Mouse (Mus musculus) spleen, postnatal 10 days (tissue): ENCODE measurements at regions not wholly inside any gene's neighbourhood (a gene's known extent, or its start where the extent isn't known, plus 50 kb on each side); places are given as distances from the start of the nearest gene placed in this dataset.

Source experiments
- DNase-seq, 2 experiments: peaks; one replicate each; pipeline ENCODE4 v3.0.0; 2021 to 2022; ENCODE audit warnings: low spot score in 2 of 2

DNA sequence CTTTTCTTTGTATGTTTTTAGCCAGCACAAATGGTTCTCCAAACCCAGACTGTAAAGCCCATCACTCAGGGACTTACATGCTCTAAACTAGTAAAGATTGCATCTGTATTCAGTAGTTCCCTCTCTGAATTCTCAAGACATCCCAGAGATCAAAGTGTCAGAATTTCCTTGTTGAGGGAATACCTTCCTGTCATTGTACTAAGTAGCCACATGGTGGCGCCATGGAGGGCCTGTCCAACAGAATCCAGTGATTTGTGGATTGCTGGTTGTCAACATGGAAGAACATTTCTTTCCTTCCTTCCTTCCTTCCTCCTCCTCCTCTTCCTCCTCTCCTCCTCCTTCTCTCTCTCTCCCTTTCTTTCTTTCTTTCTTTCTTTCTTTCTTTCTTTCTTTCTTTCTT, 93.6 kb upstream of the Trpm1 start:
- DNase-seq, result peak in 1 of 2 experiments; percentile 68

DNA sequence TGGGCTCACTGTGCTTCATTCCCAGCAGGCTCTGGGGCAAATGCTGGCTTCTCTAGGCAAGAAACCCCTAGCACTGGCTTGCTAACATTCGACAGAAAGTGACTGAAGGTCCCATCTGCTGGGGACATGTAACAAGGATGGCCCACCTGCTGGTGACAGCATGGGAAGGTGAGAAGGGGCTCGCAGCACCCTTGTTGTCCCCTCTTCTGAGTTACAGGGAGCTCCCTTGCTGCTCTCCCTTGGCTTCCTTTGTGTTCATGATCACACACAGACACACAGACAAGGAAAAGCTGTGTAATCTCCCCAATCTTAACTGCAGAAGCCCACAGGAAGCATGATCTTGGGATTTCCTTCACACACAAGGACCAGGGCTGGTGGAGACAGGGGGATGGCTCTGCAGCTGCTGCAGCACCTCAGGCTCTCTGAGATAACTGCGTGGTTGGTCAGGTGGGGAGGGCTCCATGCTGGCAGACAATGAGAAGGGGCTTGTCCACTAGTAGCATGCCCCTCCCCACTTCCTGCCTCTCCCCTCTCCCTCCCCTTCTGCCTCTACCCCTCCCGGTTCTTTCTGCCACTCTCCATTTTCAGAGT, 95.3 kb upstream of the Trpm1 start:
- no peak for DNase-seq

DNA sequence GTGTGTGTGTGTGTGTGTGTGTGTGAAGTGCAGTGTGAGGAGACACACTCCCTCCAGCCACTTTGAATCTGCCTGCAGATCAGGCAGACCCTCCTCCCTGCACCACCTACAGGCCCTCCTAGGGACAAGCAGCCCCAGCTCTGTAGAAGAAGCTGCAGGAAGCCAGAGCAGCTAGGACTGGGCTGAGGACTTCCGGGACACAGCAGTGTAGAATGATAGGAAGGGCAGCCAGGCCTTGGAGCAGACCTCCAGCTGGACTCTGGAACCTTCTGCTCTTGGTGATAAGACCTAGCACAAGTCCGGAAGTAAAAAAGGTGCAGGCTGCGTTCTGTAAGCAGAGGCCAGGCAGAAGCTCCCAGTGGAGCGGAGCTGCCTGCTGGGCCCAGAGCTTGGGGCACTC, 95.8 kb upstream of the Trpm1 start:
- peak; percentile 60 to 80 for DNase-seq

DNA sequence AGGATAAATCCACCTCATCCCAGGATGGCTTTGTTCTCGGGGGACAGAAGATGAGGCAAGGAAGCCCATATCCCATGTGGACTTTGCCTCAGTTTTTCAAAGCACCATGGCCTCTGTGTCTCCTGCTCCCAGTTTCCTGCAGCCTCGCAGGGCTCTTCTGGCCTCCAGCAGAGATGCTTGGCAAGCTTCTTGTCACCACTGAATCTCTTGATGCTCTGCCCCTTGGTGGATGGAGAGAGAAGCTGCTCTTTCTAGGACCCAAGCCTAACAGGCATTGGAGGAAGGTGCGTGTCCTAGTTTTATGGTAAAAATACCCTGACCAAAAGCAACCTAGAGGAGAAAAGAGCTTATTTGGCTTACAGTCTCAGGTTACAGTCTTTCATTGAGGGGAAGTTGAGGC, 97.1 kb upstream of the Trpm1 start:
- no peak for DNase-seq

DNA sequence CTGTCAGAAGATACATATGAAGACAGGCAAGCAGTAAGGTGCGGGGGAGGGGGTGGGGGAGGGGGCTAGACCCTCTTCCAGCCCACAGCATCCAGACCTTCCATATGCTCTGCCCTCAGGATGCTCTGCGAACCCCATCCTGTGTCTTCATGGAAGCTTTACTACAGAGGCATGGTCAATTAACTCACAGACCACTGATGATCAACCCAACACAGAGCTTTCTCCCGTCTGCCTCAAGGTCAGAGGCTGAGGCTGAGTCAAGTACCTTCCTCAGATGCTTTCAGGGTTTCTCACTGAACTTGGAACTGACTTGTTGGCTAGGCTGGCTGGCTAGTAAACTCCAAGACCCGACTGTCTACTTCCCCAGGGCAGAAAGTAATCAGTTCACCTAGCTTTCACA, 98.6 kb upstream of the Trpm1 start:
- no peak for DNase-seq

DNA sequence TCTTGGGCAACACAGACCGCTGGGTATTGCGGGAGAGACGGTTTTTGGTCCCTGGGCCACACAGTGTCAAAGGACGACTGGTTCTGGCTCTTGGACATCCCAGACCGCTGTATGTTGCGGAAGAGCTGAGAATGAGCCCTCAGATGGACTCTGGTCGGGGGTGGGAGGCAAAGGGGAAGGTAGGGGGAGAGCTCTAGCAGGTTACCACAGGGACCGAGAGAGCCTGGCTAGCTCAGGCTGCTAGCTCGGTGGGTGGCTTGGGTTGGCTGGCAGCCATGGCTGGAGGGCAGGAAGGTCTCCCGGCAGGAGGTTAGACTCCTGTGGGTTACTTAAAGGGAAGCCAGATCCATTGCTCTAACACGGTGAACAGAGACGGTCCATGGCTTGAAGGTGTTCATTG, 99.9 kb upstream of the Trpm1 start:
- no peak for DNase-seq

DNA sequence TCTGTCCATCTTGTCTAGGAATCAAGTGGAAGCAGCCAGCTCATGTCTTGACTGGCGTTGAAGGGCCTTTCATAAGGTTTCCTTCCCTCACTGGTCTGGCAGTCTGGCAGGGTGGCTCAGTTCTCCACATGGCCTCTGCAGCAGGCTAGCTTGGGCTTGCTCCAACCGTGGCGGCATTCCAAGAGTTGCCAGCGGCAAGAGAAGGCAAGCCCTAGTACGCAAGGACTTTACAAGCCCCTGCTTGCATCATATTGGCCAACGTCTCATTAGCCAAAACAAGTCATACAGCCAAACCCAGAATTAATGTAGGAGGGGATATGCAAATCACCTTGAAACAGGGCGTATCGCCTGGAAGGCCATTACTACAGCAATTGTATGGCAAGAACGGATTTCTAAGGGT, 101.2 kb upstream of the Trpm1 start:
- no peak for DNase-seq

DNA sequence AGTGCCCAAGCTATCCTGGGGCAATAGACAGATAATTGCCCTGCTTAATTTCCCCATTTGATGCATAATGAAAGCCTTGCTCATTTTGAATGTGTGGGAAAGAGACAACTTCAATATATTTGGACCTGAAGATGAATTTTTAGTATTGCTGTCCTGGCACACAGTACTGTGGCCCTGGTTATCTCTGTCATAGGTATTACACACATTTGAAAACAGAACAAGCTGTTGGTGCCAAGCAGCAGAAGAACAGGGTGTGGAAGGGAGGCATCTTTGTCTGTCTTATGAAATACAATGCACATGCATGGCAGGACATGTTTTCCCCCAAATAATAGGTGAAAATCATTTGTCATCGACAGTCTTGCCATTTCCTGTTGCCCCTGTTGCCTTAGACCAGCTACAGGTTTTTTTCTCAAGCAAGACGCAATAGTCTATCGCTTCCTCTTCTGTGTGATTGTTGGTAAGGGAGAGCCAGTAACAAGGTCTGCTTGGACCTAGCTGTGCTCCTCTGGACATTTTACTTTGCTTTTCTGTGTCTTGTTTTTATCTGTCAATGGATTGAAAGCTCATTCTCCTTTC, 102.7 kb upstream of the Trpm1 start:
- DNase-seq, result no peak

DNA sequence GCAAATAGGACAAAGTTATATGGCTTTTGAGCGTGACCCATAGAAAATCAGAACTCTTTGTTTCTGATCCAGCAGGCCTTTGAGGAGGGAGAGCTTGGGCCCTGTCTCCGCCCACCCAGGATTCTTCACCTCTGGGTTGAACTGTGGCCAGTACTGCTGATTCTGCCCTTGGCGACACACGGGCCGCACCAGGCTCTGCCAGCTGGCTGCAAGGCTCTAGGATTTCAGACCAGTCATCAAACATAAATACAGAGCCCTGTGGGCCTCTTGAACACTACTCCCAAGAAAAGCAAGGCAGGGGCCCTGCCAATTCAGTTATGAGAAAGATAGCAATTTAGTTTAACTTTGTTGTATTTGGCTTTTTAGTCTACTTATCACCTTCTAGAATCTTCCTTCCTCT, 103.4 kb upstream of the Trpm1 start:
- DNase-seq, result no peak

DNA sequence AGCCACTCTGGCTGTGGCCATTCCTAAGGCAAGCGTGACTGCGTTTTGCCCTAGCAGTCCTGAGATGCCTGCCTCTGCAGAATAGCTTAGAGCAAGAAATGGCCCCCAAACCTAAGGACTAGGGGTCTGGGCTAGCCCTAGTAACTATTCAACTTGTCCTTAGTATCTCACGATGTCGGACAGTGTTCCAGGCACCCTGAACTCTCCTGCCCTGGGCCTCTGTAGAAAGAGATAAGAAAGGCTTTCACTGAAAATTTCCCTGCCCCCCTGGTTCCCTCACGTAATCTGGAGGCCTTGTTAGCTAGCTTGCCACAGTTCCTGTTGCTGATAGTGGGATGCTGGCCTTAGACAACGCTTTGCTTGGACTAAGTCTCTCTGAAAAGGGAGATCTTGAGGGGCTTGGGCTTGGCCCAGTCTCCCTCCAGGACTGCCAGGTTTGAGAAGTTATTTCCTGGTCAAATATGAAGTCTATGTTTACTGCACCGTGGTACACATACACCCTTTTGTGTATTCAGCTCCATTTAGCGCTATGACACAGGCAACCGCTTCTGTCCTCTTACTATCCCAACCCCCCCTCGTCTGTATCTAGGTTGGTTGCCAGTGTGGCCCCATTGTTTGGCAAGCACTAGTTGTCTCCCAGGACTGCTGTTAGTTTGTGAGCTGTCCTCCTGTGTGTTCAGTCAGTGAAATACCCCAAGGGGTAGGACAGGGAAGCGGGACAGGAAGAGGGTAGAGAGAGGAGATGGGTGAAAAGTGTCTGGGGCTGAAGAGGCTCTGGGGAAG, 104.3 kb upstream of the Trpm1 start:
- peak; percentile 72 for DNase-seq

DNA sequence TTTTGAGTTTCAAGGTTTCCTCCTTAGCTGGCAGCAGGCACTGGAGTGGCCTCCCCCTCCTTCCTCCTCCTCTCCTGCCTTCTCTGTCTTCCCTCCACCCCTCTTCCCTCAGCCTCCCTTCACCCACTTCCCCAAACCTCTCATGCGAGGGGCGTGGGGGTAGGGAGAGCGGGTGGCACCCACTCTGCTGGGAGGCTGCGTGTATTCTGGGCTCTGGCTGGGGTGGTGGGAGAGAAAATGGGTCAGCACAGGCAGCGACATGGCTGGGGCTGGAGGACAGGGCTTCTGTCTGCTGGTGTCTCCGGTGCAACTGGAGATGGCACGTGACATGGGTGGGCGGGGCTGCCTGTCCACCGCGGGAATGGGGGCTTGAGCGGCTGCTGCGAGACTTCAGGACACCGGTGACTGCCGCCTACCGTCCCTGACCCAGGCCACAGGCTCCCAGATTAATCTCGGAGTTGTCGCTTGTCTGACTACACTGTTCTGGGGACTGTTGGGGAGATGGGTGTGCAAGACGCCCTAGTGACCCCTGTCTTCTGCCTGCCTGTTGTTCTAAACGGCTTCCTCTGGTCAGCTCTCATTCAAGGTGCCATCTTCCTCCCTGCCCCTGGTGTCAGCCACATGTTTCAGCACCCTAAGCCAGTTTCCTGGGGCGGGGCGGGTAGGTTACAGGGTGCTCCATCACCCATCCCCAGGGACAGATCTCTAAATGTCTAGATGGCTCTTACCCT, 105.0 kb upstream of the Trpm1 start:
- DNase-seq, result peak; percentile 82 to 88

DNA sequence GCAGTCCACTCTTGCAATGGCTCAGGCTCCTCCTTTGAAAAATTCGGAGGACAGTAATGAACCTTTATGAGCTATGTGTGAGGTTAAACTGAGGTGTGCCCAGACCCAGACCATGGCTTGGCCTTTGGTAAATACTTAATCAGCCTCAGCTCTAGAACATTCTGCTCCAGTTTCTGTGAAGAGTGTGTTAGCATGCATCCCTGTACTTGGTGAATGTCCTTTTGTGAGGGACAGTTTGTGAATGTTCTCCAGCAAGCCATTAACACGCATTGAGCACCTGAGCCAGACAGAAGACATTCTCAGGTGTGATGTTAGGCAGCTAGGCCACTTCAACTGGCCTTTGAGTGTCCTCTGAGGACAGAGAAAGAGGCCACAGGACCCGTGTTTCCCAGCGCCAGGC, 105.8 kb upstream of the Trpm1 start:
- DNase-seq, result no peak

DNA sequence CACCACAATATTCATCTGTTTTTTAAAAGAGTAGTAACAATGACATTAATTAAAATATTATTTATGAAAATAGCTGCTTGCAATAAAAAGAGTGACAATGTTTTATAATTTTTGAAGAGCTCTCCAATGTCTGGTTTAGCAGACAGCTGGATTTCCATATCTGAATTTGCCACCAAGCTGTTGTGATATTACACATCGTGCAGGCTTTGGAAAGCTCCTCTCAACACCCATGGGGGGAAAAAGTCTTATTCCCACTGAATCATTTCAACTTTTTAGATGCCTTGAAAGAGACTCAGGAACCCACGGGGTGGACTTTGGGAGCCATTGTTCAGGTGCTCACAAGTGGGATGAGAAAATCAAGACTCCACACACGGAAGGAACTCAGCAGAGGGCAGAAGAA, 106.6 kb upstream of the Klf13 start:
- no peak for DNase-seq

DNA sequence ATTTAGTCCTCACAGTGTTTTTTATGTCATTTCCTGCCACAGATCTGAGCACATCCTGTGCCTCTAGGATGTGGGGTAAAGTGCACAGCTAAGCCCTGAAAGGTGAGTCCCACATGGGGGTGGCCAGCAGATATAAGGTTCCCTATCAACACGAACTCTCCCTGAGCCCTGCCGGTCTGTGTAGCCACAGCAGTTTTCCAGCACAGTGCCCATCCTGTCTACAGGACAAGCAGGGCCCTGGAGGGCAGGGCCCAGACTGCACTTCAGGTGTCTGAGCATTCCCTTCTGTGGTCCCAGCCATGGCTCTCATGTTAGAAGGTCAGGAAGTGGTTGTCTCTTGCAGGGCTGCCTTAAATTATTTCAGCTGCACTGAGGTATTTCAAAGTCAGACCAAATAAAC, 104.3 kb upstream of the Klf13 start:
- DNase-seq, result peak in 1 of 2 experiments; percentile 49

DNA sequence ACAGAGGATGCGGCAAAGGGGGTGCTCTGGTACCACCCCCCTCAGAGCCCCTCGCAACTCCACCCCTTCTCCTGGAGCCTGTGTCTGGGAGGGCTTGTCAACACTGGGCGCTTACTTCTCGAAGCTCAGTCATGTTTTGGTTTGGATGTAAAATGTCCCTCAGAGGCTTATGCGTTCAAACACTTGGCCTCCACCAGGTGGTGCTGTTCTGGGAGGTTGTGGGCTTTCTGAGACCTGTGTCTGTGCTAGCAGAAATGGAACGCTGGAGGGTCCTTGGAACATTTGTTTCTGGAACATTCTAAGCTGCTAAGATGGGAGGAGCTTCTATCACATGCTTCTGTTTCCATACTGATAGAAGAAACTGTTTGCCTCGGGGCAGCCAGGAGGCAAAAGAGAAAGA, 102.6 kb upstream of the Klf13 start:
- DNase-seq, result no peak

DNA sequence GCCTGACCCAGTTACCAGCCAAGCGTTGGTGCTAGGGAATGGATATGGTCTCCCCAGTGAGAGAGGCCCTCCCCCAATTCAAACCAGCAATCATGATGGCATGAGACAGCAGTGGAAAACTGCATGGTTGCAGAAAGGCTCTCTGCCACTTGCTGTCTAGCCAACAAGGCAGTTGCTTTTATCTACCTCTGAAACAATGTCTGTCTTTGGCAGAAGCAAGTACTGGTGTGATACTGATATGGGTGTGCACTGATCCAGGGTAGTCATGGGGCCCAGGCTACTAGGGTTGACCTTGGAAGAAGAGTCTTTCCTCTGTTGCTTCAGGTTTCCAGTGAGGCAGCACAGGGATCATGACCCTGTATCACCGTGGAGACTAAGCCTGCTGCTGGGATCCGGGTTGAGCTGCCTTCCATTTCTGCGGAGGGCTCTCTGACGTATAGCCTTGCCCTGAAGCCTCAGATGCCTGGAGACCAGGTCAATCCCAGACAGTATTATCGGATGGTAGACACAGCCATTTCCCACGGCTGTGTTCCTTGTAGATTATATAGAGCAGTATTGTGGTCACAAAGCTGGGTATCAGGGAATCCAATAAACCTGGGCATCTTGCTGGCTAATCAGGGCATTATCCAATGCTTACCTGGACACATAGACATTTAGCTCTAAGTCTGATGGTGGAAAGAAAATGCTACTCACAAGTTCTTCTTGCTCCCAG, 101.5 kb upstream of the Klf13 start:
- no peak for DNase-seq

DNA sequence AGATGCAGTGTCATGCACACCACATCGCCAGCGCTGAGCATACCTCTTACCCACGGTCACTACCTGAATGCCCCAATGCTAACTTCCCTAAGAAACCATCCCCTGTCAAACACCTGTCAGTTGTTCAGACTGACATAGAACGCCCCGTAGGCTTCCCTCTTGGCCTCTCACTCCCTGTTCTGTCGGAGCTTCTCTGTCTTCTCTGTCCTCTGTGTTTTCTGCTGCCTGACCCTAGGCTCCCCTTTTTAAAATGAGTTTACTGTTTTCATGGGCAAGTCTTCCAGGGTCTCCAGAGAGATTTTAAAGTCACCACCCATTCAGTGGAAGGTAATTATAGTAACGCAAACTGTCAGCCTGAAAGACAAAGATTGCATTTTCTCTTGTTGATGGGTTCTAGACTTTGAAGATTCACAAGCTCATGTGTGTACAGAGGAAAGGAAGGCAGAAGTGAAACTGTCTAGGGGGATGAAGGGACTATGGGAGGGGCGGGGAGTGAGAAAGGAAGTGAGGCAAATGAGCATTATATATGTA, 99.1 kb upstream of the Klf13 start:
- DNase-seq, result peak in 1 of 2 experiments; percentile 58

DNA sequence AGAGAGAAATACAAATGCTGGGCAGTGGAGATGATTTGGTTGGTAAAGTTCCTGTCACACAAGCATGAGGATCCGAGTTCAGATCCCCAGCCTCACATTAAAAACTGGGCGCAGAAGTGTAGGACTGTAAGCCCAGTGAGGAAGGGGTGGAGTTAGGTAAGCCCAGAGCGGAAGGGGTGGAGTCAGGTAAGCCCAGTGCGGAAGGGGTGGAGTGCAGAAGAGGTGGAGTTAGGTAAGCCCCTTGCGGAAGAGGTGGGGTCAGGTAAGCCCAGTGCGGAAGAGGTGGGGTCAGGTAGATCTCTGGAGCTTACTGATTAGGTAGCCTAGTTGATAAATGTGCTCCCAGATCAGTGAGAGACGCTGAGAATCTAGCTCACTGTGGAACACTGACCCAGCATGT, 97.4 kb upstream of the Klf13 start:
- no peak for DNase-seq

DNA sequence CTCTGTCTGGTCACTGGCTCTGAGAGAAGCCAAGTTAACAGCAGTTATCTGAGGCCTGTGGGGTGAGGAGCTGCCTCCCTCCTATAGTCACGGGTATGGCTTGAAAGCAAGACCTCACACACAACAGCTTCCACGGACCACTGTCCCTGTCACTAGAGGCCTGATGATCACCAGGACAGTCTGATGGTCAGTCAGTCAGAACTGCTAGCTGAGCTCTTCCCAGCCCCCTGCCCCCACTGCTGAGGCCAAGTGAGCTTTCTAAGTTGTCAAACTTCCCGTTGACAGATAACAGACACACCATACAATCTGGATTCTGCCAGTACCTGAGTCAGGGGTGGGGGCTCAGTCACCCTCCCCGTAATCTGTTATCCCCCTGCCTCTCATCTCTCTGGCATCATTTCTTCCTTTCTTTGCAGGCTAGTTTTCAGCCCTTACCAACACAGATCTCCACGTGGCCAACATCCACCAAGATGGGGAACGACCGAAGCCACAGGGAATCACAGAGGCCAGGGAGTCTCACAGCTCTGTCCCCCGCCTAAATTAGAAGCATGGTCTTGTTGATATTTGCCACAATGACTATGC, 96.4 kb upstream of the Klf13 start:
- DNase-seq, result no peak

DNA sequence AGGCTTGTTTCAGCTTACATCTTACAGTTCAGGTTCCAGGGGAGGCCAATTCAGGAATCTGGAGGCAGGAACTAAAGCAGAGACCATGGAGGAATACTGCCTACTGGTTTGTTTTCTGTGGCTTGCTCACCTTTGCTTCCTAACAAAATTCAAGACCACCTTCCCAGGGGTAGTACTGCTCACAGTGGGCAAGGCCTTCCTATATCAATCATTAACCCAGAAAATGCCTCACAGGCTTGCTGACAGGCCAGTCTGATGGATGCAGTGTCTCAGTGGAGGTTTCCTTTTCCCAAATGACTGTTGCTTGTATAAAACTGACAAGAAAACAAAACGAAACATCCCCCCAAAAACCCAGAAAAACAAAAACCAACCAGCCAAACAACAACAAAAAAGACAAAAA, 95.8 kb upstream of the Klf13 start:
- DNase-seq, result no peak

DNA sequence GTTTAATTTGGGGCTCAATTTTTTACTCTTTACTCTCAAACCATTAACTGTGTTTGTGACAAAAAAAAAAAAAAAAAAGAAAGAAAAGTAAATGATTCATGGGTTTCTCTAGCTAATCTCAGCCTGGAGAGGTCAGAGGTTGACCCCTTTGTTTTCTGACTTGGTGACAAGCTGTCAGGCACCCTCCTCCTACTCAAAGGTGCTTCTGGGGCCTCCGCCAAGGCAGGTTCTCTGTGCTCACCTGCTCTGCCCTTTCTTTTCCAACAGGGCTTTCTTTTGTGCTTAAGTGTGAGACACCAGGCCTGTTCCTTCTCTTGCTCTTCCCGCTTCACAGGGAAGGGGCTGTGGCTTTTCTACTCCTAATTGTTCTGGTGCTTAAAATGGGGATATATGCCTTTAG, 94.7 kb upstream of the Klf13 start:
- DNase-seq, result no peak
